Mouse (Mus musculus) thymus, adult 2 months (tissue): ENCODE measurements around the gene Card14.

Source experiments
- CTCF ChIP-seq: fragments of 200-500 bp; IDR thresholded peaks from 2 replicates; pipeline ENCODE4 v1.5.1; 2012; ENCODE audit warnings: mild to moderate bottlenecking, control low read depth, low read length, moderate library complexity, borderline replicate concordance; ENCODE audit not compliant: control insufficient read depth, poor library complexity, insufficient read depth; ENCODE audit errors: extremely low read depth
- POLR2A ChIP-seq: fragments of 200-500 bp; IDR thresholded peaks from 2 replicates; pipeline ENCODE4 v1.6.1; 2012; ENCODE audit warnings: mild to moderate bottlenecking, low read length, control low read depth, moderate library complexity; ENCODE audit not compliant: control insufficient read depth, poor library complexity, insufficient read depth; ENCODE audit errors: extremely low read depth

DNA sequence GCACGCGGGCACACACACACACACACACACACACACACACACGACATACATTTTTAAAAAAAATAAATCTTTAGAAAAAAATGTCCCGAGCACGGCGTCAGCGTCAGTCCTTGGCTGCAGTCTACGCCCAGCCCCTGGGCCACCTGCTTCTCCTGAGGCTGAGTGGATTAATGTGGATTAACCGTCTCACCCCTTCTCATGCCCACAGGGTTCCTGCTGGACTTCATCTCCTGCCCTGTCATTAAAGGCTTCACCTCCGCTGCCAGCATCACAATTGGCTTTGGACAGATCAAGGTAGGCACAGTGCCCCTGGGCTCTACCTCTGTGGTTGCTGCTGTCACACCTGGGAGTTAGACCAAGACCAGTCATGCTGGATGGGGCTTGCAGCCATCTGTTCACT lies 51.5 kb downstream of the Card14 start:
- no peak for TF ChIP-seq POLR2A
- TF ChIP-seq CTCF = no peak
